Mouse (Mus musculus) forebrain, embryonic 13.5 days (tissue): ENCODE data around the gene Spry2. TPM values are rescaled to one million over a fixed set of nuclear protein-coding genes. Genes with fewer than 3 reads are reported as not detected.

Source experiments
- ATAC-seq: fragments of 200-750 bp; cut with Nextera tagmentation; 2 replicates; pipeline ENCODE4 v1.8.0; 2017
- H3K27ac ChIP-seq: fragments of 300-500 bp; sonication (generic); 2 replicates; pipeline ENCODE4 v1.5.1; 2015; ENCODE audit warnings: inconsistent platforms, mild to moderate bottlenecking, moderate library complexity
- H3K27me3 ChIP-seq: fragments of 300-500 bp; sonication (generic); 2 replicates; pipeline ENCODE4 v1.6.1; 2015; ENCODE audit warnings: mild to moderate bottlenecking, inconsistent platforms
- H3K36me3 ChIP-seq: fragments of 300-500 bp; sonication (generic); 2 replicates; pipeline ENCODE4 v1.6.1; 2015; ENCODE audit warnings: mild to moderate bottlenecking, inconsistent platforms; ENCODE audit not compliant: poor library complexity, severe bottlenecking
- H3K4me1 ChIP-seq: fragments of 300-500 bp; sonication (generic); 2 replicates; pipeline ENCODE4 v1.6.1; 2015; ENCODE audit warnings: inconsistent platforms
- H3K4me2 ChIP-seq: fragments of 300-500 bp; sonication (generic); 2 replicates; pipeline ENCODE4 v1.6.1; 2015; ENCODE audit warnings: inconsistent platforms, mild to moderate bottlenecking, moderate library complexity
- H3K4me3 ChIP-seq: fragments of 300-500 bp; sonication (generic); 2 replicates; pipeline ENCODE4 v1.5.1; 2015; ENCODE audit warnings: mild to moderate bottlenecking, inconsistent platforms
- H3K9ac ChIP-seq: fragments of 300-500 bp; sonication (generic); 2 replicates; pipeline ENCODE4 v1.6.1; 2015; ENCODE audit warnings: mild to moderate bottlenecking, inconsistent platforms
- H3K9me3 ChIP-seq: fragments of 300-500 bp; sonication (generic); replicated peaks from 2 replicates; pipeline ENCODE4 v1.6.1; 2016; ENCODE audit warnings: inconsistent platforms
- WGBS: fragments of 180-500 bp; shearing (Covaris S2); methylation state at CpG from one replicate; pipeline ENCODE4 v1.1.7; 2015; 5-methylcytosine and 5-hydroxymethylcytosine counted together
- polyA plus RNA-seq: library from polyadenylated mRNA; unstranded; fragments of >200 nt; fragmentation: Nextera tagmentation; extraction: Ambion mirVana; gene quantifications from 2 replicates; pipeline ENCODE4 v1.2.1, GENCODE M21; 2015

Gene Spry2
- polyA plus RNA-seq, 1 experiment from 2014 or later = 27.4 TPM

GRCm38 (mm10) chr14:105902807-105903206, 6.2 kb upstream of the Spry2 start:
- H3K27ac ChIP-seq = no peak overlapping the region
- H3K4me2 ChIP-seq = no peak overlapping the region
- no peak overlapping the region for H3K4me3 ChIP-seq
- H3K36me3 ChIP-seq = no peaks in the 10 kb centered on the region
- no peaks in the 10 kb centered on the region for H3K27me3 ChIP-seq
- 85% methylated on average over 7 of the region's 7 CpGs for WGBS
- ATAC-seq = no peak
- H3K9ac ChIP-seq = no peak overlapping the region
- H3K4me1 ChIP-seq = peaks cover 8% of the 10 kb centered on the region; the same call in 1 of the 2 replicates
- no peaks in the 10 kb centered on the region for H3K9me3 ChIP-seq

GRCm38 (mm10) chr14:105900841-105901240, 4.2 kb upstream of the Spry2 start:
- H3K4me2 ChIP-seq = no peak overlapping the region
- H3K4me3 ChIP-seq = no peak overlapping the region
- no peak overlapping the region for H3K27ac ChIP-seq
- 99% methylated on average over 3 of the region's 3 CpGs for WGBS
- H3K27me3 ChIP-seq = no peaks in the 10 kb centered on the region
- no peak overlapping the region for H3K9ac ChIP-seq
- no peak for ATAC-seq
- H3K36me3 ChIP-seq = no peaks in the 10 kb centered on the region
- H3K9me3 ChIP-seq = no peaks in the 10 kb centered on the region
- peaks cover 8% of the 10 kb centered on the region; the same call in 1 of the 2 replicates for H3K4me1 ChIP-seq

GRCm38 (mm10) chr14:105899116-105899515, 2.5 kb upstream of the Spry2 start:
- Histone ChIP-seq H3K4me2 (peak overlapping the region; percentile 95), H3K36me3 (no peaks in the 10 kb centered on the region), H3K9me3 (no peaks in the 10 kb centered on the region), H3K4me1 (peaks cover 14% of the 10 kb centered on the region), H3K4me3 (peak overlapping the region; percentile 79), H3K9ac (peak overlapping the region; percentile 86; the same call in 1 of the 2 replicates), H3K27ac (no peak overlapping the region), H3K27me3 (no peaks in the 10 kb centered on the region)
- ATAC-seq = no peak
- WGBS = 2% methylated on average over 11 of the region's 11 CpGs

GRCm38 (mm10) chr14:105898266-105899111, 1.9 kb upstream of the Spry2 start:
- Histone ChIP-seq H3K27ac (peak overlapping the region; percentile 98), H3K4me1 (peaks cover 21% of the 10 kb centered on the region), H3K4me2 (peak overlapping the region; percentile 95), H3K9me3 (no peaks in the 10 kb centered on the region), H3K9ac (peak overlapping the region; percentile 86), H3K36me3 (no peaks in the 10 kb centered on the region), H3K27me3 (peaks cover 1% of the 10 kb centered on the region; the same call in 1 of the 2 replicates), H3K4me3 (peak overlapping the region; percentile 79)
- ATAC-seq = peak; percentile 34
- WGBS = 1% methylated on average over 58 of the region's 58 CpGs

- H3K36me3 ChIP-seq = peaks cover 2% of the 10 kb centered on the region; the same call in 1 of the 2 replicates
- H3K27ac ChIP-seq = peak overlapping the region; percentile 98
- peak overlapping the region; percentile 95 for H3K4me2 ChIP-seq
Measured at GRCm38 (mm10) chr14:105897569-105898101, 1.0 kb upstream of the Spry2 start.

GRCm38 (mm10) chr14:105895961-105896651, 513 bp downstream of the Spry2 start:
- Histone ChIP-seq H3K27ac (peak overlapping the region; percentile 98), H3K4me3 (peak overlapping the region; percentile 79), H3K4me1 (peaks cover 30% of the 10 kb centered on the region), H3K9ac (peak overlapping the region; percentile 86), H3K9me3 (no peaks in the 10 kb centered on the region), H3K27me3 (peaks cover 9% of the 10 kb centered on the region; the same call in 1 of the 2 replicates), H3K4me2 (peak overlapping the region; percentile 95), H3K36me3 (peaks cover 6% of the 10 kb centered on the region; the same call in 1 of the 2 replicates)
- under 1% methylated on average over 50 of the region's 50 CpGs for WGBS
- ATAC-seq = no peak

More at GRCm38 (mm10) chr14:105897569-105898101, 1.0 kb upstream of the Spry2 start:
- ATAC-seq = peak; percentile 57
- H3K4me1 ChIP-seq = peaks cover 29% of the 10 kb centered on the region
- H3K27me3 ChIP-seq = peaks cover 9% of the 10 kb centered on the region; the same call in 1 of the 2 replicates
- peak overlapping the region; percentile 86 for H3K9ac ChIP-seq
- H3K9me3 ChIP-seq = no peaks in the 10 kb centered on the region
- peak overlapping the region; percentile 79 for H3K4me3 ChIP-seq
- WGBS = 0% methylated on average over 19 of the region's 28 CpGs

- Histone ChIP-seq H3K27me3 (peaks cover 9% of the 10 kb centered on the region; the same call in 1 of the 2 replicates), H3K9ac (peak overlapping the region; percentile 86), H3K36me3 (peaks cover 6% of the 10 kb centered on the region; the same call in 1 of the 2 replicates), H3K4me2 (peak overlapping the region; percentile 95), H3K9me3 (no peaks in the 10 kb centered on the region), H3K4me3 (peak overlapping the region; percentile 79), H3K27ac (peak overlapping the region; percentile 98), H3K4me1 (peaks cover 30% of the 10 kb centered on the region)
- under 1% methylated on average over 35 of the region's 36 CpGs for WGBS
- no peak for ATAC-seq
Measured at GRCm38 (mm10) chr14:105894971-105895873, 1.4 kb downstream of the Spry2 start.

GRCm38 (mm10) chr14:105893623-105893995, 3.0 kb downstream of the Spry2 start:
- Histone ChIP-seq H3K27ac (no peak overlapping the region), H3K9me3 (no peaks in the 10 kb centered on the region), H3K4me1 (peaks cover 24% of the 10 kb centered on the region), H3K27me3 (peaks cover 9% of the 10 kb centered on the region; the same call in 1 of the 2 replicates), H3K36me3 (peaks cover 6% of the 10 kb centered on the region; the same call in 1 of the 2 replicates), H3K4me2 (peak overlapping the region; percentile 95), H3K4me3 (peak overlapping the region; percentile 79), H3K9ac (peak overlapping the region; percentile 86)
- no peak for ATAC-seq
- WGBS = 30% methylated on average over 9 of the region's 9 CpGs

GRCm38 (mm10) chr14:105892941-105893622, 3.5 kb downstream of the Spry2 start:
- Histone ChIP-seq H3K27me3 (peaks cover 9% of the 10 kb centered on the region; the same call in 1 of the 2 replicates), H3K27ac (no peak overlapping the region), H3K9me3 (no peaks in the 10 kb centered on the region), H3K4me3 (peak overlapping the region; percentile 79), H3K36me3 (peaks cover 6% of the 10 kb centered on the region; the same call in 1 of the 2 replicates), H3K9ac (peak overlapping the region; percentile 86), H3K4me2 (peak overlapping the region; percentile 95), H3K4me1 (peaks cover 22% of the 10 kb centered on the region)
- 46% methylated on average over 24 of the region's 24 CpGs for WGBS
- ATAC-seq = no peak

GRCm38 (mm10) chr14:105890516-105891231, 5.9 kb downstream of the Spry2 start:
- Histone ChIP-seq H3K9ac (no peak overlapping the region), H3K36me3 (peaks cover 6% of the 10 kb centered on the region; the same call in 1 of the 2 replicates), H3K4me1 (peaks cover 22% of the 10 kb centered on the region), H3K4me2 (no peak overlapping the region), H3K27ac (no peak overlapping the region), H3K4me3 (no peak overlapping the region), H3K27me3 (peaks cover 9% of the 10 kb centered on the region; the same call in 1 of the 2 replicates), H3K9me3 (no peaks in the 10 kb centered on the region)
- 67% methylated on average over 5 of the region's 5 CpGs for WGBS
- no peak for ATAC-seq
